Mouse (Mus musculus) intestine, embryonic 15.5 days (tissue): Measurements from ENCODE around the gene Sh3tc1. TPM values are rescaled to one million over a fixed set of nuclear protein-coding genes. Genes with fewer than 3 reads are reported as not detected.
A peak's percentile ranks its signal among the peaks of the same experiment; 100 is the strongest.

Source experiments
- ATAC-seq: fragments of 200-750 bp; cut with Nextera tagmentation; 2 replicates; pipeline ENCODE4 v1.8.0; 2017; ENCODE audit warnings: moderate TSS enrichment, moderate library complexity
- H3K27ac ChIP-seq: fragments of 300-500 bp; sonication (generic); 2 replicates; pipeline ENCODE4 v1.5.1; 2015; ENCODE audit warnings: mild to moderate bottlenecking, inconsistent platforms
- H3K27me3 ChIP-seq: fragments of 300-500 bp; sonication (generic); replicated peaks from 2 replicates; pipeline ENCODE4 v1.6.1; 2015; ENCODE audit warnings: inconsistent platforms
- H3K36me3 ChIP-seq: fragments of 300-500 bp; sonication (generic); 2 replicates; pipeline ENCODE4 v1.6.1; 2015; ENCODE audit warnings: inconsistent platforms
- H3K4me1 ChIP-seq: fragments of 300-500 bp; sonication (generic); replicated peaks from 2 replicates; pipeline ENCODE4 v1.6.1; 2015; ENCODE audit warnings: inconsistent platforms
- H3K4me2 ChIP-seq: fragments of 300-500 bp; sonication (generic); replicated peaks from 2 replicates; pipeline ENCODE4 v1.6.1; 2015; ENCODE audit warnings: mild to moderate bottlenecking, inconsistent platforms
- H3K4me3 ChIP-seq: fragments of 300-500 bp; sonication (generic); replicated peaks from 2 replicates; pipeline ENCODE4 v1.5.1; 2015; ENCODE audit warnings: inconsistent platforms
- H3K9ac ChIP-seq: fragments of 300-500 bp; sonication (generic); 2 replicates; pipeline ENCODE4 v1.6.1; 2015; ENCODE audit warnings: inconsistent platforms
- H3K9me3 ChIP-seq: fragments of 300-500 bp; sonication (generic); 2 replicates; pipeline ENCODE4 v1.6.1; 2016; ENCODE audit warnings: inconsistent platforms
- WGBS: fragments of 180-500 bp; shearing (Covaris S2); methylation state at CpG from one replicate; pipeline ENCODE4 v1.1.7; 2015; 5-methylcytosine and 5-hydroxymethylcytosine counted together
- polyA plus RNA-seq: library from polyadenylated mRNA; unstranded; fragments of >200 nt; fragmentation: Nextera tagmentation; extraction: Ambion mirVana; gene quantifications from 2 replicates; pipeline ENCODE4 v1.2.1, GENCODE M21; 2015

Sh3tc1 gene
- polyA plus RNA-seq, 1 experiment from 2014 or later, result 16.0 TPM

GRCm38 (mm10) chr5:35671474-35671891 is 68.3 kb downstream of the Sh3tc1 start:
- 58% methylated on average over 9 of the region's 9 CpGs for WGBS
- H3K4me1 ChIP-seq, result peaks cover 56% of the 10 kb centered on the region
- H3K27me3 ChIP-seq, result no peaks in the 10 kb centered on the region
- H3K9me3 ChIP-seq, result no peaks in the 10 kb centered on the region
- H3K36me3 ChIP-seq, result no peaks in the 10 kb centered on the region
- no peak overlapping the region for H3K4me3 ChIP-seq
- no peak overlapping the region for H3K4me2 ChIP-seq
- peak overlapping the region; percentile 68 for H3K27ac ChIP-seq
- ATAC-seq, result 0 out of 2 replicates have a peak, but pooled peaks have one; percentile 8
- no peak overlapping the region for H3K9ac ChIP-seq

DNA sequence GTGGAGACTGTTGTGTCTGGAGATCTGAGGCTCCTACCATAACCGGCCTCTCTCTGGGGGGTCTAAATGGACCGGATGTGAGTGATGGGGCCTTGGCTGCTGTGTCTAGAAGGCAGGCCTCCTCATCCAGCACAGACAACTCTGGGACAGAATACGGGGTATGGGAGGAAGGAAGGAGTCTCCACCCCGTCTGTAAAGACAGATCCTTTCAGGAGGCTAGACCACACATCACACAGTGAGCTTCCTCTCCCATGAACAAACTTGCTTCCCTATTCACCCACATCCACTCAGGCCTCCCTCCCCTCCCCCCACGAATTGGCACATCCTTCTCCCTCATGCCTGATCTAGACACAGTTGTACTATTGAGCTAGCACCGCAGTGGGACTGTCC is 69.4 kb downstream of the Sh3tc1 start:
- Histone ChIP-seq H3K27me3 (no peaks in the 10 kb centered on the region), H3K9ac (no peak overlapping the region), H3K27ac (peak overlapping the region; percentile 68), H3K4me1 (peaks cover 56% of the 10 kb centered on the region), H3K4me3 (no peak overlapping the region), H3K9me3 (no peaks in the 10 kb centered on the region), H3K4me2 (no peak overlapping the region), H3K36me3 (no peaks in the 10 kb centered on the region)
- ATAC-seq, result no peak
- 41% methylated on average over 6 of the region's 6 CpGs for WGBS

DNA sequence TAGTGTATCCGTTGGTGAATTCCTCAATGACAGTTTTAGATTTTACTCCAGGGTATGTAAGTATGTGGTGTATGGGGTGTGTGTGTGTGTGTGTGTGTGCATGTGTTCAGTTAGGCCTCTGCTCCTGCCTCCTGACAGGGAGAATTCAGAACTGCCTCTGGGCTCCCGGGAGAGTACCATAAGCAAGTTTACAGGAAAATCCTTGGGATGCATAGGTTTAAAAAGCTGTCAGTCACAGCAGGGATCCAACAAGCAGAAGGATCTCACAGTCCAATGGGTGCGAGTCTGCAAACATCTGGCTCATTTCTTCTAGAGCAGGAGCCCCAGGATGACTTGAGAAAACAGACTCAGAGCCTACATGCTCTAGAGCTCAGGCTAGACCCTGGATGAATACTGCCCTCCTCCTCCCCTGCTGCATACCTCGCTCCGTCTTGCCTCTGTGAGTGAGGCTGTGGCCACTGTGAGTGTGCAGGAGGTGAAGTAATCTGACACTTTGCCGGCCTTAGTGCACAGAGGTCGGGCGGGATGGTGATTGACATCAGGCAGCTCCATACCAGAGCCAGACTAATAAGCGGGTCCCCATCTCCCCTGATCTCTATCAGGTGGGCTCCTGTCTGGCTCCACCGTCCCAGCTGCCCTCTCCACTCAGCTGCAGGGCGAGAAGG is 69.9 kb downstream of the Sh3tc1 start:
- no peak for ATAC-seq
- H3K4me1 ChIP-seq, result peaks cover 54% of the 10 kb centered on the region
- H3K4me3 ChIP-seq, result no peak overlapping the region
- no peaks in the 10 kb centered on the region for H3K36me3 ChIP-seq
- WGBS, result 30% methylated on average over 11 of the region's 11 CpGs
- H3K27me3 ChIP-seq, result no peaks in the 10 kb centered on the region
- peak overlapping the region; percentile 68 for H3K27ac ChIP-seq
- H3K4me2 ChIP-seq, result no peak overlapping the region
- no peak overlapping the region for H3K9ac ChIP-seq
- H3K9me3 ChIP-seq, result no peaks in the 10 kb centered on the region

- Histone ChIP-seq H3K27ac (no peak overlapping the region), H3K4me2 (no peak overlapping the region), H3K9me3 (no peaks in the 10 kb centered on the region), H3K9ac (no peak overlapping the region), H3K36me3 (no peaks in the 10 kb centered on the region), H3K4me3 (no peak overlapping the region), H3K27me3 (no peaks in the 10 kb centered on the region), H3K4me1 (peaks cover 19% of the 10 kb centered on the region)
- 91% methylated on average over 7 of the region's 7 CpGs for WGBS
- no peak for ATAC-seq
Observed at GRCm38 (mm10) chr5:35666152-35666551, 73.6 kb downstream of the Sh3tc1 start.

DNA sequence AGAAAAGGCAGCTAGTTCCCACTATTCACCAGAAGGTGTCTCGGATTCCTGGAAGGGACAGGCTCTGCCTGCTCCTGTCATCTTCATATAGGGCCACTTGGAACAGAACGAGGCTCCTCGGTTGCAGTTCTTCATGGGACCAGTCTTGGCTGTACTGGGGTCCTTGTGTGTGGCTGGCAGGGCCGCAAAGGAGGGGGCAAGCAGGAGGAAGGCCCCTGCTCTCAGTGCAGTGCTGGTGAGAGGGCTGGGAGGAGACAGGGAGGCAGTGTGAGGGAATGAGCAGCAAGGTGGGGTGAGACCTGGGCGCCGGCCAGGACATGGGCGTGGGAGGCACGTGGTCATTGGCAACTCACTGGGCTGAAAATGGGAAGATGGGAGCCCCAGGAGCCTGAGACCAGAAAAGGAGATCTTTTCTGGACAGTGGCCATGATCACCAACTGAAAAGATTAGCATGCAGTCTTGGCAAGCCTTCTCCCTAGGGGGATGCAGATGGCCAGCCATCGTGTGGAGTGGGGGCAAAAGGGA is 77.7 kb downstream of the Sh3tc1 start:
- Histone ChIP-seq H3K9ac (no peak overlapping the region), H3K9me3 (no peaks in the 10 kb centered on the region), H3K36me3 (no peaks in the 10 kb centered on the region), H3K4me1 (no peaks in the 10 kb centered on the region), H3K27ac (no peak overlapping the region), H3K4me3 (no peak overlapping the region), H3K4me2 (no peak overlapping the region), H3K27me3 (no peaks in the 10 kb centered on the region)
- no peak for ATAC-seq
- WGBS, result 77% methylated on average over 9 of the region's 9 CpGs

DNA sequence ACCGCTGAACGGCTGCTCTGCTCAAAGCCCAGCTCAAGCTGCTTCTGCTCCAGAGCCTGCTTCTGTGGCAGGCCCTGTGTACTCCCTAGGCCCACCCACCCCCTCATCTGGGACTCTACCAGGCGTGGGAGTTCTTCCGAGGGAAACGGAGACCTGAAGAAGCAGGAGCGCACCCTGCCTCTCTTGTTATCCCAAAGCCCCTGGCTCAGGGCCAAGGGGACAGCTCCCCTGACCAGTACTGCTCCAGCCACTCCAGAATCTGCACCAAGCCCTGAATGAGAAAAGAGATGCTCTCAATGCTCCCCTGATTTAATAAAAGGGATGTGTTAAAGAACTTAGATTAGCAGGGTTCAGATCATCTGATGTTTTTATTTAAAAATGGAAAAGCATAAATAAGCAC is 78.6 kb downstream of the Sh3tc1 start:
- no peak overlapping the region for H3K4me3 ChIP-seq
- no peaks in the 10 kb centered on the region for H3K36me3 ChIP-seq
- H3K4me2 ChIP-seq, result no peak overlapping the region
- H3K27ac ChIP-seq, result no peak overlapping the region
- no peaks in the 10 kb centered on the region for H3K4me1 ChIP-seq
- no peak overlapping the region for H3K9ac ChIP-seq
- 64% methylated on average over 6 of the region's 6 CpGs for WGBS
- ATAC-seq, result no peak
- H3K27me3 ChIP-seq, result no peaks in the 10 kb centered on the region
- H3K9me3 ChIP-seq, result no peaks in the 10 kb centered on the region

- Histone ChIP-seq H3K4me1 (no peaks in the 10 kb centered on the region), H3K36me3 (no peaks in the 10 kb centered on the region), H3K4me3 (no peak overlapping the region), H3K4me2 (no peak overlapping the region), H3K9me3 (no peaks in the 10 kb centered on the region), H3K27me3 (no peaks in the 10 kb centered on the region), H3K9ac (no peak overlapping the region), H3K27ac (no peak overlapping the region)
- WGBS, result 55% methylated on average over 3 of the region's 3 CpGs
- ATAC-seq, result no peak
Observed at GRCm38 (mm10) chr5:35659503-35659902, 80.3 kb downstream of the Sh3tc1 start.

- Histone ChIP-seq H3K4me3 (no peak overlapping the region), H3K9me3 (no peaks in the 10 kb centered on the region), H3K27me3 (no peaks in the 10 kb centered on the region), H3K36me3 (no peaks in the 10 kb centered on the region), H3K9ac (no peak overlapping the region), H3K4me2 (no peak overlapping the region), H3K4me1 (no peaks in the 10 kb centered on the region), H3K27ac (no peak overlapping the region)
- no peak for ATAC-seq
- 89% methylated on average over 10 of the region's 10 CpGs for WGBS
Observed at GRCm38 (mm10) chr5:35655753-35656485, 83.9 kb downstream of the Sh3tc1 start.

DNA sequence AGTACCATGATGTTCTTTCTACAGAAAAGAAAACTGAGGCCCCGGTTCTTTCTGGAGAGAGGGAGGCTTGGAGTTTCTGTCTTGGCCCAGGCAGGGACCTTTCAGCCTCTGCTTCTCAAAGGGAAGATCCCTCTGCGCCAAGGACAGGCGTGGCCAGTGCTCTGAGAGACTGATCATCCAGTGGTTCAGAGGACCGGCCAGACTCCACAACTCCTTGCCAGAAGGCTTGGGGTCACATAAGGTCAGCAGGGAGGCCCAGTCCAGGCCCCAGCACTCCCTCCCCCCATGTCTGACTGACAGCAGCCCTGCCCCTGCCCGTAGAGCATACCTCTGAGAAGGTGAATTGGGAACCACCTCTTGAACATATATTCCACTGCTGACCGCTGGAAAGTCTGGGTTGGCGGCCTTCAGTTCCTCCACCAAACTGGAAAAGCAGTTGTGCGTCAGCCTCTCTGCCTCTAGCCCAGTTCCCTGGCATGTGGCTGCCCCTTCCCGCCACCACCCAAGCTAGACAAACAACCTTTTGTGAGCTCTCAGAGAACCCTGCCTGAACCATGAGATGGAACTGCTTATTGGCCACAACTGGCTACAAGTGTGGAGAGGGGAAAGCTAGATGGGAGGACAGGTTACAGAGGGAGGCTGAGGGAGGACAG is 85.9 kb downstream of the Sh3tc1 start:
- ATAC-seq, result no peak

DNA sequence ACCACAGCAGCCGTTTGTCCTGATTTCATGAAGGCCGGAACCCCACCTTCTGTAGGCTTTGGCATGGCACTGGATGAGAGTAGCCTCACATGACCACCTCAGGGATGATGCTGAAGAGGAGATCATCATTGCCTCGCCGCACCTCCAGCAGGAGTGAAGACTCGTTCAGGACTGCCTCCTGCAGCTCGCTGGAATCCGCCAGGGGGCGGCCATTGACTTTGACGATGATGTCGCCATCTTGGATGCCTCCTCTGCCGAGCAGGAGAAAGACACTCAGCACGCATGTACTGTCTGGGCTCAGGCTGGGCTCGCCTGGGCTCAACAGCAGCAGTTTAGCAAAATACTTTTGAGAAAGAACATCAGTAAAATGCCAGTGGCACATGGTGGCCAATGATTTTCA is 86.9 kb downstream of the Sh3tc1 start:
- Histone ChIP-seq H3K4me3 (no peak overlapping the region), H3K4me2 (no peak overlapping the region), H3K9ac (no peak overlapping the region), H3K27ac (no peak overlapping the region), H3K36me3 (no peaks in the 10 kb centered on the region), H3K27me3 (no peaks in the 10 kb centered on the region), H3K4me1 (peaks cover 2% of the 10 kb centered on the region; the same call in 1 of the 2 replicates), H3K9me3 (no peaks in the 10 kb centered on the region)
- ATAC-seq, result no peak
- 89% methylated on average over 13 of the region's 13 CpGs for WGBS

More for the DNA sequence above, 85.9 kb downstream of the Sh3tc1 start:
- Histone ChIP-seq H3K9me3 (no peaks in the 10 kb centered on the region), H3K36me3 (no peaks in the 10 kb centered on the region), H3K9ac (no peak overlapping the region), H3K4me3 (no peak overlapping the region), H3K27me3 (no peaks in the 10 kb centered on the region), H3K4me1 (no peaks in the 10 kb centered on the region), H3K4me2 (no peak overlapping the region), H3K27ac (no peak overlapping the region)
- WGBS, result 61% methylated on average over 9 of the region's 9 CpGs

GRCm38 (mm10) chr5:35652319-35652718 is 87.5 kb downstream of the Sh3tc1 start:
- H3K4me2 ChIP-seq, result no peak overlapping the region
- no peak overlapping the region for H3K4me3 ChIP-seq
- 75% methylated on average over 3 of the region's 3 CpGs for WGBS
- no peaks in the 10 kb centered on the region for H3K36me3 ChIP-seq
- no peaks in the 10 kb centered on the region for H3K27me3 ChIP-seq
- H3K4me1 ChIP-seq, result peaks cover 6% of the 10 kb centered on the region; the same call in 1 of the 2 replicates
- H3K9ac ChIP-seq, result no peak overlapping the region
- no peaks in the 10 kb centered on the region for H3K9me3 ChIP-seq
- no peak for ATAC-seq
- no peak overlapping the region for H3K27ac ChIP-seq

DNA sequence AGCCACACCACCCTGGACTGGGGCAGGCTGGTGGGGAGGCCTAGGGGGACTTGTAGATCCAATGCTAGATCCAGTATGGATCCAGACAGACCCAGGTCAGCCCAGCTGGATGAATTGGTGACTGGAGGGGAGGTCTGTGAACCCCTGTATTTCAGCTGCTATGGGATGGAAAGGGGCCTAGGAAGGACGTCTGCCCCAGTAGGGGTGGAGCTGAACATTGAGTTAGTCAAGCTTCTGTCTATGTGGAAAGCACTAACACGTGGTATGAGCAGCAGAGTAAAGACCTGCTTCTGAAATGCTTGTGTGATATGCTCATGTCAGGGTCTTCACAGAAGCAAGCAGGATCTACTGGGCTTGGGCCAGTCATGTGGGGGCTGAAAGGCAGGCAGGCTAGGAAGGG is 91.6 kb downstream of the Sh3tc1 start:
- H3K4me1 ChIP-seq, result peaks cover 12% of the 10 kb centered on the region; the same call in 1 of the 2 replicates
- no peak overlapping the region for H3K4me2 ChIP-seq
- H3K4me3 ChIP-seq, result no peak overlapping the region
- H3K36me3 ChIP-seq, result no peaks in the 10 kb centered on the region
- ATAC-seq, result no peak
- H3K9me3 ChIP-seq, result no peaks in the 10 kb centered on the region
- H3K27me3 ChIP-seq, result no peaks in the 10 kb centered on the region
- H3K9ac ChIP-seq, result no peak overlapping the region
- 53% methylated on average over 2 of the region's 2 CpGs for WGBS
- peak overlapping the region; percentile 64; the same call in 1 of the 2 replicates for H3K27ac ChIP-seq
